Mouse (Mus musculus): Measurements from ENCODE around the gene Il1rl1.

Il1rl1 gene

GRCm38 (mm10) chr1:40428910-40429675, at the start of gene Il1rl1:
Il1rl1 (plus strand) TSS chr1:40429570.
- H3K36me3 ChIP-seq (ENCODE audit: control insufficient read depth, insufficient read depth, low read length, poor library complexity, severe bottlenecking) = no peaks in the 10 kb centered on the region
- DNase-seq (ENCODE audit: low read depth, low spot score) = no peak
- no peaks in the 10 kb centered on the region for H3K27me3 ChIP-seq (ENCODE audit: control insufficient read depth, insufficient read depth, low read length, poor library complexity, severe bottlenecking)

DNA sequence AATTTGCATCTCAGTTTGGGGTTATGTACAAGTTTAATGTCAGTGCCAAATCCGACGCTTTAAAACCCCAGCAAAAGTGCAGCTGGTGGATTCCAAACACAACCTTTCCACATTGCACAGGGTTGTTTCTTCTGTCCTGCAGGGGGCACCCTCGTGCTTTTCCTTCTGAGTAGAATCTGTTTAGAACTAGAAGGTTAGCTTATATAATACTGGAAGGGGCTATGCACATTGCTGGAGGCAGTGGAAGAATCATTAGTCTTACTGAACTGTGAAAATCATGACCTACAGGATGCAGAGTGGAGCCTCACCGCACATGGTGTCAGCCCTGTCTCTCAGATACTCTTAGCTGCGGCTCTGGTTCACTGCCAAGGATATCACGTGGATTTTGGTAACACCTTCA, 49.3 kb upstream of the Il1rl1 start:
- peak; percentile 62 for DNase-seq (ENCODE audit: low read depth, low spot score)
- H3K27me3 ChIP-seq (ENCODE audit: control insufficient read depth, insufficient read depth, low read length, poor library complexity, severe bottlenecking) = no peaks in the 10 kb centered on the region
- no peaks in the 10 kb centered on the region for H3K36me3 ChIP-seq (ENCODE audit: control insufficient read depth, insufficient read depth, low read length, poor library complexity, severe bottlenecking)

DNA sequence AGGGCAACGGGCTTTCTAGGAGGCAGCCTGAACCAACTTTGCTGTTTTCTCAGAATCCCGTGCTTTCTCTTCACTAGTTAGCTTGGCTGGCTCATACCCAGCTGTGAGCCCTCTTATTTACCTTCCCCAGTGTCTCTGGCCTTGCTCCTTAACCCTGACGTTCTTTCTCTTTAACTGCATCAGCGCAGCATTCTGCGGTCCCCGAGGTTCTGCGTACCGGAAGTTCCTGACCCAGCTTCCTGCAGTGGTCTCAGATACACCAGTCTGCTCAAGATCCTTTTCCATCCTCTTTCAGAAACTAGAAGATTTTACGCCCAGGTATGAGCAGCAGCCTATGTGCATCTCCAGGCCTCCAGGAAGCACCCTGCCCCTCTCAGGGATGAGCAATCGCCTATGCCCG, 48.4 kb upstream of the Il1rl1 start:
- no peaks in the 10 kb centered on the region for H3K27me3 ChIP-seq (ENCODE audit: control insufficient read depth, insufficient read depth, low read length, poor library complexity, severe bottlenecking)
- DNase-seq (ENCODE audit: low read depth, low spot score) = no peak
- no peaks in the 10 kb centered on the region for H3K36me3 ChIP-seq (ENCODE audit: control insufficient read depth, insufficient read depth, low read length, poor library complexity, severe bottlenecking)

DNA sequence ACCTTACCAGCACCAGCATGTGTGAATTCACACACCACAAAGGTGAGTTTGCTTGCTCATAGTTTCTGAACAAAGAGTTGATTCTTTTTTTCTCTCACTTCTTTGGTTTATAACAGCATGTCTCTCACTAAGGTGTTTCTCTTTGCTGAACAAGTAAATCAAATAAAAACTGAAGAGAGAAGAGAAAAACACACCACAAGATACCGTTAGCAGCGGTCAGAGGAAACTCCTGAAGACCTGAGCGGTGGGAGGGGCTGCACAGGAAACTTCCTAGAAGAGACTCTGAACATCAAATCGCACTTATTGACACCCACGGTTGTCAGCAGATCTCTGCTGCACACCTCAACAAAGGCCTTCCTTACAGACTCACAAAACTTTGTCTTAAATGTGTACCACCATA, 46.5 kb upstream of the Il1rl1 start:
- Histone ChIP-seq H3K36me3 (ENCODE audit: control insufficient read depth, insufficient read depth, low read length, poor library complexity, severe bottlenecking) (no peaks in the 10 kb centered on the region), H3K27me3 (ENCODE audit: control insufficient read depth, insufficient read depth, low read length, poor library complexity, severe bottlenecking) (no peaks in the 10 kb centered on the region)
- DNase-seq (ENCODE audit: low read depth, low spot score) = no peak

GRCm38 (mm10) chr1:40384931-40385545, 44.3 kb upstream of the Il1rl1 start:
- Histone ChIP-seq H3K27me3 (ENCODE audit: control insufficient read depth, insufficient read depth, low read length, poor library complexity, severe bottlenecking) (no peaks in the 10 kb centered on the region), H3K36me3 (ENCODE audit: control insufficient read depth, insufficient read depth, low read length, poor library complexity, severe bottlenecking) (no peaks in the 10 kb centered on the region)
- no peak for DNase-seq (ENCODE audit: low read depth, low spot score)

- H3K27me3 ChIP-seq (ENCODE audit: control insufficient read depth, insufficient read depth, low read length, poor library complexity, severe bottlenecking) = no peaks in the 10 kb centered on the region
- DNase-seq (ENCODE audit: low read depth, low spot score) = no peak
- H3K36me3 ChIP-seq (ENCODE audit: control insufficient read depth, insufficient read depth, low read length, poor library complexity, severe bottlenecking) = no peaks in the 10 kb centered on the region
Measured at GRCm38 (mm10) chr1:40391374-40391773, 38.0 kb upstream of the Il1rl1 start.

GRCm38 (mm10) chr1:40392535-40392934, 36.8 kb upstream of the Il1rl1 start:
- no peak for DNase-seq (ENCODE audit: low read depth, low spot score)
- Histone ChIP-seq H3K36me3 (ENCODE audit: control insufficient read depth, insufficient read depth, low read length, poor library complexity, severe bottlenecking) (no peaks in the 10 kb centered on the region), H3K27me3 (ENCODE audit: control insufficient read depth, insufficient read depth, low read length, poor library complexity, severe bottlenecking) (no peaks in the 10 kb centered on the region)

DNA sequence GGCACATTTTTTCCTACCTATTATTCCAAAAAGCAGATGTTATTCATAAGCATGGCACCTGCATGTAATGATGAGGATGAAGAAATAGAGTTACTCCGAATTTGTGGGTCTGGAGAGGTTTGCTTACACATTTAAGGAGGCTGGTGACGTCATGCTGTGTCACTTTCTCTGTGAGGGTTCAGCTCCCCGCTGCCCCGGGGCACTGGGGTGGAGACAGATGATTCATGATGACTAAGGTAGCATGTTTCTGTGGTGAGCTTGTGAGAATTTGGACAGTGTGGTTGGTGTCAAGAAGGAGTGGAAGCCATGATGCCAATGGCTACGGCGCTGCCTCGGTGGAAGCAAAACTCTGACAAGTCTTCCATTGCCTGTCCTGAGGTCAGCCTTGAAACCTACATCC, 36.2 kb upstream of the Il1rl1 start:
- H3K27me3 ChIP-seq (ENCODE audit: control insufficient read depth, insufficient read depth, low read length, poor library complexity, severe bottlenecking) = no peaks in the 10 kb centered on the region
- no peaks in the 10 kb centered on the region for H3K36me3 ChIP-seq (ENCODE audit: control insufficient read depth, insufficient read depth, low read length, poor library complexity, severe bottlenecking)
- no peak for DNase-seq (ENCODE audit: low read depth, low spot score)

- no peak for DNase-seq (ENCODE audit: low read depth, low spot score)
- Histone ChIP-seq H3K27me3 (ENCODE audit: control insufficient read depth, insufficient read depth, low read length, poor library complexity, severe bottlenecking) (no peaks in the 10 kb centered on the region), H3K36me3 (ENCODE audit: control insufficient read depth, insufficient read depth, low read length, poor library complexity, severe bottlenecking) (no peaks in the 10 kb centered on the region)
Measured at GRCm38 (mm10) chr1:40399639-40400038, 29.7 kb upstream of the Il1rl1 start.

GRCm38 (mm10) chr1:40404682-40405081, 24.7 kb upstream of the Il1rl1 start:
- H3K36me3 ChIP-seq (ENCODE audit: control insufficient read depth, insufficient read depth, low read length, poor library complexity, severe bottlenecking) = no peaks in the 10 kb centered on the region
- no peaks in the 10 kb centered on the region for H3K27me3 ChIP-seq (ENCODE audit: control insufficient read depth, insufficient read depth, low read length, poor library complexity, severe bottlenecking)
- DNase-seq (ENCODE audit: low read depth, low spot score) = no peak

- no peak for DNase-seq (ENCODE audit: low read depth, low spot score)
- no peaks in the 10 kb centered on the region for H3K27me3 ChIP-seq (ENCODE audit: control insufficient read depth, insufficient read depth, low read length, poor library complexity, severe bottlenecking)
- no peaks in the 10 kb centered on the region for H3K36me3 ChIP-seq (ENCODE audit: control insufficient read depth, insufficient read depth, low read length, poor library complexity, severe bottlenecking)
Measured at GRCm38 (mm10) chr1:40409882-40410281, 19.5 kb upstream of the Il1rl1 start.

DNA sequence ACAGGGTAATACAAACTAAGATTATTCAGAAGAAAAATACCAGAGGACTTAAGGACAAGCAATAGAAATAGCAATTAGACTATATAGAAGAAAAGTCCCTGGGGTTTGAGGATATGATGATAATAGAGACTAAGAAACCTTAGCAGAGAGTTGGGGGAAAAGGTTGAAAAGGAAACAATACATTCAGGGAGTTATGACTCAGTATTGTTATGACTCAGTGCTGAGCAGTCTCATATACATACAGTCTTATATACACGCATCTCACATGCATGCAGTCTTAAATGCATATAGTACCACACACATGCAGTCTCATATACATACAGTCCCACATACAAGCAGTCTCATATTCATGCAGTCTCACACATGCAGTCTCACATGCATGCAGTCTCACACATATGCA, 16.3 kb upstream of the Il1rl1 start:
- H3K36me3 ChIP-seq (ENCODE audit: control insufficient read depth, insufficient read depth, low read length, poor library complexity, severe bottlenecking) = no peaks in the 10 kb centered on the region
- no peak for DNase-seq (ENCODE audit: low read depth, low spot score)

GRCm38 (mm10) chr1:40414276-40414675, 15.1 kb upstream of the Il1rl1 start:
- H3K27me3 ChIP-seq (ENCODE audit: control insufficient read depth, insufficient read depth, low read length, poor library complexity, severe bottlenecking) = no peaks in the 10 kb centered on the region
- no peaks in the 10 kb centered on the region for H3K36me3 ChIP-seq (ENCODE audit: control insufficient read depth, insufficient read depth, low read length, poor library complexity, severe bottlenecking)
- DNase-seq (ENCODE audit: low read depth, low spot score) = no peak

More for the DNA sequence above, 16.3 kb upstream of the Il1rl1 start:
- H3K27me3 ChIP-seq (ENCODE audit: control insufficient read depth, insufficient read depth, low read length, poor library complexity, severe bottlenecking) = no peaks in the 10 kb centered on the region

DNA sequence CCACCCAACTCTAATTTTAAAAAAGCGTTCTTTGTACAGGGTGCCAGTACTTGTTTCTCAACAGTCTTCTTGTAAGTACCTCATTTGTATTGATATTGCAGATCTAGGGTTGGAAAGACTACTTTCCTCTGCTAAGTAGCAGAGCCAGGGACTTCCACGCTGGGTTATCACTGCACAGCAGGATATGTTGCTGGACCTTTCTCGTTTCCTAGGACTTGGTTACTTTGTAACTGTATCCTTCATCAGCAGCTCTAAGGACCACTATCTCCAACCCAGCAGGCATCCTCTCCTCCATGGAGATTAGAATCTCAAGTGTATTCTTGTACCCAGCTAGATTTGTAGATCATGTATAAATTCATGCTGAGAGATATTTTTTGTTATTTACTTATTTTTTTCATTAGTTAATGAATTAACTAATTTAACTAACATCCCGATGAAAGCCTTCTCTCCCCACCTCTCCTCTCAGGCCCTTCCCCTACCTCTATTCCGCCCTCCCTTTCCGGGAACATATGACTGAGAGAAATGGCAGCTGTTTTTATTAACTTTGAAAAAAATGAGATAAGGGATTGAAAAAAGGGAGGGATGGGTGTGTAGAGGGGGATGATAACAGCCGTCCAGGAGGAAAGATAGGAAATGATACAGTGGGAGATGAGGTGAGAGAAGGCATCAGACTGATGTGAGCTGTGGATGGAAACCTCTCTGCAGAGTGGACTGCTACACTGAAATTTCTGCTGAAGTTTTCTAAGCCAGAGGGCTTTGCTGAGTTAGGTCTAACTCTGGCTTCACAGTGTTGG, 14.3 kb upstream of the Il1rl1 start:
- no peak for DNase-seq (ENCODE audit: low read depth, low spot score)
- Histone ChIP-seq H3K27me3 (ENCODE audit: control insufficient read depth, insufficient read depth, low read length, poor library complexity, severe bottlenecking) (no peaks in the 10 kb centered on the region), H3K36me3 (ENCODE audit: control insufficient read depth, insufficient read depth, low read length, poor library complexity, severe bottlenecking) (no peaks in the 10 kb centered on the region)

DNA sequence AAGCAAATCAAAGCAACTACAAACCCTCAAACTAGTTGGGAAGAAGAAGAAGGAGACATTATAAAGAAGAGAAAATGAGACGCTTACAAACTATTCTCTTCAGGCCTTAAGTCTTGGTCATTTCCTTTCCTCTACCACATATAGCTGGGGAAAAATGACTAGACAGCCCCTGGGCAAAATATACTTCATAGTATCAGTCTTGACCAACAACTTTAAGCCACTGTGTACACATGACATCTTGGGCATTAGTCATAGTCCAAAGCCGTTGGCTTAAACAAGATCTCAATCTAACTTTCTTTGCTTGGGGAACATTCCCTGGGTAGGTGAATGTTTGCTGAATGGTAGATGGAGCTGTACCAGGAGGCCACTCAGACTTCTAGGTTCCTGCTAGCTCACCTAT, 12.3 kb upstream of the Il1rl1 start:
- Histone ChIP-seq H3K36me3 (ENCODE audit: control insufficient read depth, insufficient read depth, low read length, poor library complexity, severe bottlenecking) (no peaks in the 10 kb centered on the region), H3K27me3 (ENCODE audit: control insufficient read depth, insufficient read depth, low read length, poor library complexity, severe bottlenecking) (no peaks in the 10 kb centered on the region)
- DNase-seq (ENCODE audit: low read depth, low spot score) = no peak
